Mouse (Mus musculus) heart, postnatal 0 days (tissue): Measurements from ENCODE around the gene Olfr97.

Experiments
- CTCF ChIP-seq: IDR thresholded peaks from 2 replicates; pipeline ENCODE4 v1.5.1; 2016; ENCODE audit warnings: antibody characterized with exemption, control low read depth, low read depth
- EP300 ChIP-seq: IDR thresholded peaks from 2 replicates; pipeline ENCODE4 v1.6.1; 2016; ENCODE audit warnings: antibody characterized with exemption, low read depth

DNA sequence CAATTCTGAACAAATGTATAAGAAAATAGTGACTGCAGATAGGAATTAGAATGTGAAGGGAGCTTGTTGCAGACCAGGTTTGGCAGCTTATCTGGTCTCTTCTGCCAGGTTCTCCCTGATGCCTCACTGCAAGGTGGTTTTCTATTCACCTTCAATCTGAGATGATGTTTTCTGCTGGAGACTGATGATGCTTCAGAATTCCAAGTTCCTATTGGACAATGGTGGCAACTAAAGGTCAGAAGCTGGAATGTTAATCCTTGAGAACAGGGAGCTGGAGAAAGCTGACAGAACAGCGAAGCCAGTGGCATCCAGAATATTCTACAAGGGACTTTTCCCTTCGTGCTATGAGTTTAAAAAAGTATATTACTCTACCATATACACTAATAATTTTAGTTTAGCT is 46.4 kb downstream of the Olfr97 start:
- TF ChIP-seq CTCF (no peak), EP300 (no peak)
